Mouse (Mus musculus): ENCODE data around the gene Iqsec1.

DNA sequence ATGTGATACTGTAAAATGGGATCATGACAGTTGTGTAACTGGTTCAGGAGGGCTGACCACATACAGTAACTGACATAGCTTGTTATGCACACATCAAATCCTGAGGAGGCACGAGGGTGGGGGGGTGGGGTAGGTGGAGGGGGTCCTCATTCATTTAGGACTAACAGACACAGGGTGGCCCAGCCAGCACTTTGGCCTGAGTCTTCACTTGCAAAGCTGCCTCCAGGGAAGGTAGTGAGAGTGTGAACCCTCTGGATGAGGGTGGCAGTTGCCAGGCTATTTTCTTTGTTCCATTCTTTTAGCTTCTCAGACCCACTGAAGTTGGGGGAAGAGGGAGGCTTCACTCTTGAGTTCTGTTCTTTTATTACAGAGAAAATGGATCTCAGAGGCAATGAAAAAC lies 177.9 kb downstream of the Iqsec1 start:
- TF ChIP-seq EP300 (optimal IDR thresholded peaks at IDR 0.05) = no peak
- no peak for TF ChIP-seq CTCF (IDR thresholded peaks at IDR 0.05; ENCODE audit: low read depth)

Data from stomach, postnatal 0 days (tissue).